Mouse (Mus musculus): ENCODE measurements at regions not wholly inside any gene's neighbourhood (a gene's known extent, or its start where the extent isn't known, plus 50 kb on each side); places are given as distances from the start of the nearest gene placed in this dataset.

DNA sequence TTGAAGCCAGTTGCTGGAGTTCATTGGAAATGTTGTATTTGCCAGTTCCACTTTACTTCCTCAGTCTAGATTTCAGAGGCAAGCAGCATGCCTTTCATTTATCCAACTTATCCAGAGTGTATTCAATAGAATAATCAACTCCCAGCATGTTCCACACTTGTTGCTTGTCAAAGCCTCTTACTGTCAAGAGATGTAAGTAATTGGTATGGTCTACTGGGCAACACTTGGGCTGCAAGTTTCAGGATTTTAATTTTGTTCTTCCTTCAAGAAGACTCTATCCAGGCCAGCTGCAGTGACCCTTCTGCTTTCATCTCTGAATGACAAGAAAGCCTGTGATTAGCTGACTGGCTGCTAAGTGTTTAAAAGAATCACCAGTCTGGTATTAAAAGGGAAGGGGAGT is 3131.6 kb upstream of the Lrrc6 start:
- DNase-seq = no peak

DNA sequence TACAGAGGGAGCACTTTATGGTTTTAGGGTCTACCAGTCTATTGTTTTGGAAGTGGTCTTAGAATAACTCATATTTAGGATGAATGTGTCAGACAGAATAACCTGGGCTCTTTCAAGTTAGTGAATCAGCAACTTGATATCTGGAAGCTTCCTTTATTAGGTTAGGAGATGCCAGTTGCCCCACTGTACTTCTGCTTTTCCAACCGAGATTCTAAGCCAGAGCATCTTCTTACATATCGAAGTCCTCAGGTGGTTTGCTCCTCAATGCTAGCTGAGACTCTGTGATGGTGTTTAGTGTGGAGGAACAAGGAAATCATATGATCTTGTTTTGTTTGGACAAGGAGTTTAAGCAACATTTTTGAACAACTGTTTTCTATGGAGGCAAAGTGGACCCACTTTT is 3117.3 kb upstream of the Lrrc6 start:
- DNase-seq = no peak

DNA sequence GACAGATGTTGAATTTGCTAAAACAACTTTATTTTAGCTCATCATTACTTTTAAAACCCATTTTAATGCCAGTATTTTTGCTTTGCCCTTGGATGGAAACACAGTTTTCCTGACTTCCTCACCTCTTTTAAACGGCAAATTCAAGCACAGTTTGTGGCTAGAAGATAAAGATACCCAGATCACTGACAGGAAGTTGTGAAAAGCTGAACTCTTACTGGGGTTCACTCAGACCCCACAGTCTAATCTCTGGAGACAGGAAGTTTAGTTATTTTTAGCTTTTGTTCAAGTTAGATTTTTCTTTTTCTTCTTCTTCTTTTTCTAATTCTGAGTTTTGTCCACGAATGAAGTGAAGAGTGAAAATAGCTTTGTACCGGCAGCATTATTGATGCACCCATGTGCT is 3113.3 kb upstream of the Lrrc6 start:
- DNase-seq = no peak

DNA sequence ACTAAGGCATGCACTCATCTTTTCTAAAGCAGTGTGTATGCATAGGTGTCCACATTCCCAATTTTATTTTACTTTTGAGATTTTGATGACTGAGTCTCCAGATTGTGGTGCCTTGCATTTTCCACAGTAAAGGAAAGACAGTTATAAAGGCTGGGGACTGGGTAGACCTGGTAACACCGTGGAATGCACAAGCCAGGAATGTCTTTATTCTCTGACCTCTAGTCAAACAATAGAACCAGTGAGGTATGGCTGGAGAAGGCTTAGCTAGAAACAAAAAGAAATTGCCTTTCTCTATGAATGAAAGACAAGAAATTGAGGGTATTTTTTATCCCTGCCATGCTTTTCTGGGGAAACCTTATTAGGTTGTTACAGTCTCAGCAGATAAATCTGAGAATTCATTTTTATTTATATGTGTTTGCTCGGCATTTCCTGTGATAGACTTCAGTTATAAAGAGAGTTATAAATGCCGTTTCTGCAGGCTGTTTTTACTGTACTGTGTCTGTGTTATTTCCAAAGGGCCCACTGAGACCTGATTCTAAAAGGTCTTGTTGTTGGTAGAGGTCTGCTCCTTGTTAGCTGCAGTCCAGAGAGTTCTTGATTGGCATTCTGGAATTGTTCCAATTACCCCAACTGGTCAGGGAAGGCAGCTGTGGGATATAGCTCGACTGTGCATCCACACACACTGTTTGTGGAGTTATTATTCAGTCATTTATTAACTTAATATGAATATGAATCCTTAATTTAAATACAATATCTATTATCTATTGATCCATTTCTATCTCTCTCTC is 3090.7 kb upstream of the Lrrc6 start:
- DNase-seq = peak in 1 of 2 experiments; percentile 13

DNA sequence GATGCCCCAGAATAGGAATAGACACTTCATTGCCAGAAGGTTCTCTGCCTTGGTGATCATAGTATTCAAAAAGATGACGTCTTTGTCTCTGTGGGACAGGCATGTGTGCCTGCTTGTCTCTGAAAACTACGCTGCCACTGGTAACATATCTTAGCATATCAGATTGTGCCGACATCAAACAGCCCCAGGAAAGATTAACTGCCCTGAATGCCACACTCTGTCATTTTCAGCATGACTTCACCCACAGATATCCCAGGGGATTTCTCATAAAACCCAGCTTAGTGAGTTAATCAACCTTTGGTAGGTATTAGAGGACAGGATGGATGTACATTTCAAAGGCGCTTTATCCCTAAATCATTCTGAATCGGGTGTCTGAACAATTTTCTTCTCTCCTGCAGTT is 3087.4 kb upstream of the Lrrc6 start:
- no peak for DNase-seq

DNA sequence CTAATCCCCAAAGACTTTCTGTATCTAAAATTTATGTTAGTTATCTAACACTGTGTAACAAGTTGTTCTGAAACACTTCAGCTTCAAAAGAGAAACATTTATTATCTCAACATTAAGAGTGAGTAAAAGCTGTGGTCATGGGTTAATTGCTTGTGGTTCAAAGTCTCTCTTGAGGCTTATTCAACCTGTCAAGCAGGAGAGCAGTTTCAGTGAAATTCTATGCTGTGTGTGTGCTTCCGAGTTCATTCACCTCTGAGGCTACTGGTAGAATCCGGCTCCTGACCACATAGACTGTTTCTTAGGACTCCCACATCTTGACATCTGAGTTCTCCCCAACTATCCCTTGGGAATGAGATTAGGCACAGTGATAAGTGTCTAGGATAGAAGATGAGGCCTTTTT is 3076.0 kb upstream of the Lrrc6 start:
- DNase-seq = no peak

DNA sequence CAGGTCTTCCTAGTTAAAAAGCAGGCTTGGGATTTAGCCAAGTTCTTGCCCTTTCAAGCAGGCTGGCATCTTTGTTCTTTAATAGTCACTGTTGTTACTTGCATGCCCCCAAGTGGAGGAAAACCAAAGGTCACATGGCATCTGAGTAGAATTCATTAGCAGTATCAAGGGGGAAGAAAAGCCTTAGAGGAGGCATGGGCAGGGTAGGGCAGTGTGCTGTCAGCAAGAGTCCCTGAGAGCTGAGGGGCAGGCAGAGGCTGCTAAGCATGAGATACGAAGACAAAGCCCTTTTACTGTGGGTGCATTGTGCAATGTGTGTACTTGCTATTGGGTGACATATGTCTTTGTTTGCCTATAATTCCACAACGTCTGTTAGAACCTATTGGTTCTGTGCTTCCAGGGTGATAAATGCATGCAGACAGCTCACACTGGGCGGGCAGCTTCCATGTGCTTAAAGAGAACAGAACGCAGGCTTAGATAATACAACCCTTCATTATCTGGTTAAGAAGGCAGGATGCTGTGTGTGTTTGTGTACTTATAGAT is 3075.0 kb upstream of the Lrrc6 start:
- peak; percentile 67 to 80 for DNase-seq

DNA sequence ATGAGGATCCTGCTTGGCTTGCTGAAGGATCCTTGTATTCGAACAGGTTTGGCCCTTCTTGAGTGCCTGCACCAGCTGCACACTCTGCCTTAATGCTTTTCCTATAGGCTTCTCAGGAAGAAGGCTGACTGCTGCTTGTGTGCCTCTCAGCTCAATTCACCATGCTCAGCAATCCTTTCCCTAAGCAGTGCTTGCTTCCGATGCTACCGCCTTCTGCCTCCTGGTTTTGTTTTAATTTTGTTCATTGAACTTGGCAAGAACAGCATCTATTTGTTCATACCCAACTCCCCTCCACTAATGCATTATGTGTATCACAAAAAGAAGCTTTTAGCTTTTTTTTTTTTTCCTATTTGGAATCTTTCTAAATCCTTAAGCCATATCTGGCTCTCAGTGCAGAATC is 3053.5 kb upstream of the Lrrc6 start:
- no peak for DNase-seq

DNA sequence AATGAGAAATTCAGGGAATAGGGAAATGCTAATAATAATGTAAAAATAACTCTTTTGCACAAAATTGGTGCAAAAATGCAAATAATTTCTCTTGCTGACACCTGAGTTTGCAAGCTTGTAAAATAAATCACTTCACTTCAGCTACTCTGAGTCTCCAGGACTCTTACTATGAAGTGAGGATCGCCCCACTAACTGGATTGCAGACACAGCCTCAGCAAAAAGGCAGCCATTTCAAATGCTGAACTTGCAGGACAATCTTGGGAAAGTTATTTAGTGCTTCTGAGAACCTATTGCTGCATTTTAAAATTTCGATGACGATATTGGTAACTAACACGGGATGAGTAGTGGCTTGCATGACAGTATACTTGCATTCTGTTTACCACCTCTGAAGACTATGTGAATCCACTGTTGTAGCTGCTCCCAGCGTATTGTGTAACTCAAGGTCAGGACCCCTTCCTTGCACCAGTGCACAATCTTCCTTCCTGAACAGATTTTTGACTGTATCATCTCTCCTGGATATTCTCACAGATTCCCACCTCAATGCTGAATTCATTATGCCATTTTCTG is 3051.4 kb upstream of the Lrrc6 start:
- DNase-seq = no peak

DNA sequence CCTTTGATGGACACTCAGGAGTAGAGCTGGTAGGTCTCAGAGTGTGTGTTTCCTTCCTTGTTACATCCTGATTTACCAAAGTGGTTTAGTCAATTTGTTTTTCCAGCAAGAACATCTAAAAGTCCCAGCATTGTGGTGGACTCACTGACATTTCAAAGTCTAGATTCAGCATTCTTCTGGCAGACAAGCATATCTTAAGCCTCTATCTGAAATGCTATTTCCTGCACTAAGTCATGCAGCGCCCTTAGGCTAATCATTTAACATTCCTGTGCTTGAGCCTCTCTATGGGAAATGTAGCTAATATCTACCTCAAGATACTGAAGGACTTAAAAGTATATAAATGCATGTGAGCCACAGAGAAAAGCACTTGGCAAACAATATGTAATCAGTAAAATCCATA is 3050.3 kb upstream of the Lrrc6 start:
- no peak for DNase-seq

DNA sequence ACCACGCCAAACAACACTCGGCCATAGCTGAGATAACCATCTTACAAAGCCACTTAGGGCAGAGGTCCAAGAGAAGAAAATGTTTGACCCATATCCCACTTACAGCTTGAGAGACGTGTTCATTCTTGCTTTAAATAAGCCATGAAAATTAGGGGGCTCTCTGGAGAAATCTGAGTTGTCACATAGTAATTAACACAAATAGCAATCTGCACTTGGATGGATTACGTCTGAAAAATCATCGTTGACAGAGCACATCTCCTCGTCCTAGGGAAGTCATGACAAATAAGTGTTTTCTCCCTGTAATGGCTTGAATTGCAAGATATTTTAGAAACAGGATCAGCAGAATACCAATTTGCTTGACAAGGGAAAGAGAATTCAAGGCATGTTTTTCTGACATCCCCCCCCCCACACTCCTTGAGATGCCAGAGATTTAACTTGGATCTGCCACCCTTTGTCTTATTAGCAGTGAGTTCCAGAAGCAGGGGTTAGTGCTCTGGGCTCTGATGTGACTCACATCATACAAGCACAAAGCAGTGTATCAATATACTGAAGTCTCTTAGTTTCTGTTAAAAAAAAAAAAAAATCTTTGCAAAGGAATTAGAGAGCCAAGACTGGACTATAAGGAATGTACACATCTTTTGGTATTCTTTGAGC is 3025.9 kb upstream of the Lrrc6 start:
- DNase-seq = peak; percentile 6 to 16

DNA sequence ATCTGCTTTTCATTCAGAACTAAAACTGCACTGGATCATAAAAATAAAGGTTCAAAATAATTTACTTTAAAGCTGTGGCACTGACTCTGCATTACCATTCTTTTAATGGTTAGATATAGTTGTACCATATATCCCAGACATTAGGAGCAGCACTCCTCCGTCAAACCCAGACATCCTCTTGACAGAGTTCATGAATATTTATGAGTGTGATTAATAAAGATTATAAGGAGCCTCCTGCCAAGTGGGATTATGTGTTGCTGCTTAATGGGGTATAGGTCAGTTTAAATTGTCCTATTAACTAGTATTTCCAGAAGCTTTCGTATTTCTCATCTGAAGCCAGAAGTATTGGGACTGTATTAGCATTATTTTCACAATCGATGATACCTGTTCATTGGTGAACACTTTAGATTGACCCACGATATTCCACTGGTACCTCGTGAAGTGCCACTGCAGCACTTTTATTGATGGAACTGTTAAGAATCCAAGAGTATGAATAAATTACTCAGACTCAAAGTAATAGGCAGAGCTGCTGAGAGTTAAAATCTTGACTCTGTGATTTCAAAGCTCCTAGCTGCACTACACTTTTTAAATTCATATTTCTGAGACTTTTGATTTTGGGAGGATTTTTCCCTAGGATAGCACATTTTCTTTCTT is 2983.8 kb upstream of the Lrrc6 start:
- DNase-seq = no peak

DNA sequence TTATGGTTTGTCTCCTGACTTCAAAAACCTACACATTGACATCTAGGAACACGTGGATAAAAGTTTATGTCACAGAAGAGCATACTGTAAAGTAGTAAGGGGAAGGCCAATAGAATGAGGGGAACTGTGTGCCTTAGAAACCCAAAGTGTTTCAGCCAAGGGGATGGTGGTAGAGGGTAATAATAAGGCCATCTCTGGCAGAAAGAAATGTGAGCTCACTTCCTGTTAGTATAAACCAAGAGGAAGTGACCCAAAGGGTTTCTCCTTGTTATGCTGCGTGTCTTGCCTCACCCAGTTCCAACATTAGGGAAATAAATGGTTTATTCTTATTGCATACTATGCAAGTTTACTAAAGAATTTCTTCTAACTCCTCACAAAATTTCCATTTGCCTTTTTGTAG is 2982.4 kb upstream of the Lrrc6 start:
- no peak for DNase-seq

DNA sequence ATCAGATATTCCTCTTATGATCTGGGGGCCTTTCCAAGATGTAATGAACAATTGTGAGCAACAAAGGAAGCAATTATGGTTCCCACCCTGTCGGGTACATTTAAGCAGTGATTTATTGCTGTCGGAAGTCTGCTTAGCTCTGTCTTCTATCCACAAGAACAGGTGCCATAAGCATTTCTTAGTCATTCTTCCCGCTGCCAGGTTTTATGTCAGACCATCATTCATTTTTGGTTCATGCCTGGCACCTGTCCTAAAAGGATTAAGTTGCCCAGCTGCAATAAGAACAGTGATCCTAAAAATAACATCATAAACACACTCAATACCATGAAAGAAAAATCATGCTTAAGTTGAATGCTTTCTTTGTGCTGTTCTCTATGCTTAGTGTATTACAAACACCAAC is 2980.4 kb upstream of the Lrrc6 start:
- no peak for DNase-seq

DNA sequence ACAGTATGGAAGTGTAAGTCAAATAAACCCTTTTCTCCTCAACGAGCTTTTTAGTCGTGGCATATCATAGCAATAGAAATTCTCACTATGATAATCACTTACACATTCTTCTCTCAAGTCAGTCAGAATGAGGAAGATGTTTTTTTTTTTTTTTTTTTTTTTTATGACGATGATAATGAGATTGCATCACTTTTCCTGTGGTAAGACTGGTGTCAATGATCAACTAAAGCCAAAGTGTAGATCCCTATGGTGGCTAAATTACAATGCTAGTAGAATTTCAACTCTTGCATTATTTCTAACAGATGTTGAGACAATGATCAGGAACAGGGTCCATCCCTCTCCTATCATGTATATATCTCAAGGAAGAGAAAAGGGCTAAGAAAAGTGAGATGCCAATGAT is 2976.3 kb upstream of the Lrrc6 start:
- no peak for DNase-seq

DNA sequence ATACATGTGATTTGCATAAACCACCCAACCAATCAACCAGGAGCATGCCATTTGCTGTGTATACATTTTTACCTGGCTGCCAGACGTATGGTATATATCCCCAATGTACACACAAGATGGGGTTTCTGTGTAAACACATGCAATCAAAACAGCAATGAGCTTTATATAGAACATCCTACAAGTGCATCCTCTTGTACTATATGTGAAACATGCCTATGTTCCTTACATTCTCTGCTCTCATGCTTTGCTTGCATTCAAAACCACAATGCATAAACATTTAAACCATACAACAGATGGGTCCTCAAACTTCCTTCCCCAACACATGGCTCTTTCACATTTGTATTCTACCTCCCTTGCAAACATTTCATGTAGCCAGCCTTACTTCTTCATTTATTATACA is 2968.9 kb upstream of the Lrrc6 start:
- DNase-seq = no peak

DNA sequence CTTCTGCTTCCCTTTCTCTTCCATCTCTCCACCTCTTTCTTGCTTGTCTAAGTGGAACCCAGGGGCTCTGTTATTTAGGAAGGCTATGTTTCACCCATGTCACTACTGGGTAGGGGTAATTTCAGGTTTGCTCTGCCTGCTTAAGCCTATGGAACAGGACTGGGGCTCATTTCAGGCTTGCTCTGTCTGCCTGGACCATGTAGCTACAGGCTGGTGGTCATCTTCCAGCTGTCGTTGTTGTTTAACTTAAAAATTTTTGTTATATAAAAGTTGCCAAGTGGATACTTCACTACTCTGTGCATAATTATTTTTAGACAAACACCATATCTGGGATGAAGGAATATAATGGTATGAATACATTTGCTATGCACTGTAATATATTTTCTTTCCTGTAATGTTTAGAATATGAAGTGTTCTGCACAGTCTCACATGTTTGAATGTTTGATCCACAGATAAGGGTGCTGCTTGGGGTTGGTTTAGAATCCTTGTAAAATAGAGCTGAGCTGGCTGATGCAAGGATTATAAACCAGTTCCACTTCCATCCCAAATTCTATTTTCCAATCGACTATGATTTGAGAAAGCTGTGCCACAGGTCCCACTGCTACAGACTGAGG is 2960.0 kb upstream of the Lrrc6 start:
- DNase-seq = no peak

DNA sequence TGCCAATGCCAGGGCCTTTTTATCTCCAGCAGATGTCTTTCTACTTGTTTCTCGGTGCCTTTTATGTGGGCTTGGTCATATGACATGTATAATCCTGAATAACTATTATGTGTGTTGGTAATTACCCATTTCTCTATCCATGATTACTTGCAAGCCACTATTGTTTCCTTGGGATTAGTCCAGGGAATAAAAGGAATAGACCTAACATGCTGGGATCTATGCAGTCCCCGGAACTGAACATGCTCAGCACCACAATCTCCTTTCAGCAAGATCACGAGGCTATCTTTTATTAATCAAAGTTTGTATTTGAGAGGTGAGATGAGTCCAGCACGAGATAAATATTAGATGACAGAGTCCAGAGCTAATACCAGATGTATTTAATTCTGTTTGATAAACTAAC is 2956.8 kb upstream of the Lrrc6 start:
- no peak for DNase-seq

DNA sequence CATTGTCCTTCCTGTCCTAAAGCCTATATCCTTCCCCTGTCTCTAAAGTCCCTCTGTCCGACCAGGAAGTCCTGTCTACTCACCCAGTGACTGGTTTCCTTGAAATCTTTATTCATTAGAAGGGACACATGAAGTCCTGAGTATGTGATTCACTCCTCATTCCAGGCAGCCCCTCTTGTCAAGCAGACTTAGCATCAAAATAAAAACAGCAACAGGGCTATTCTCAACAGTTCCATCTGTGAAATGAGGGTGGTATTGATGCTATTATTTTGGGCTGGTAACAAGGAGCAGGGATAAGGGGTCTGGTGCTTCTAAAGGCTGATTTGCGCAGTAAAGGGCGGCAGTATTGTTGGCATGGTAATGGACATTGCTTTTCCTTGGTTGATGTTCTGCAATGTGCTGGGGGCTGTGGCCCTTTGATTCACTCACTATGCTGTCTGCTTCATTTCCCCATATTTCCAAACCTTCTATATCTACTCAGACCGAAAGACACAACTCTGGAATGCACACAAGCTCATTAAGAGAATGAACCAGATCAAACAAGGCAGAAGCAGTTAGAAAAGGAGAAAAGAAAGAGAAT is 2955.6 kb upstream of the Lrrc6 start:
- no peak for DNase-seq

DNA sequence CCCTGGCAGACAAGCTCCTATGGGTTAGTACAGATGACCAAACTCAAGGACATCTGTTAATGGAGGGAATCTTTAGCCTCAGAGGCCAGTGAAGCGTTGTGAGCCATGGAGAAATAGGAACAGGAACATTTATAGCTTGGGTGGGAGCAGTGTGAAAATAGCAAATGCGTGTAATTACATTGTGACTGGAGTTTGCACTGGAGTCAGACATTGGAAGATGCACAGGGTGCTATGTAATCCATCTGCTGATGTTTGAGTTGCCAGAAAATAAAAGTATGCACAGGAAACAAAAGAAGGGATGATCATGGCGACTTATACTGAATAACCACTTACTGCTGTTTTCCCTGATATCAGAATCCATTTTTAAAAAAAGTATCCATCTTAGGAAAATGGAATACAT is 2940.3 kb upstream of the Lrrc6 start:
- DNase-seq = no peak

DNA sequence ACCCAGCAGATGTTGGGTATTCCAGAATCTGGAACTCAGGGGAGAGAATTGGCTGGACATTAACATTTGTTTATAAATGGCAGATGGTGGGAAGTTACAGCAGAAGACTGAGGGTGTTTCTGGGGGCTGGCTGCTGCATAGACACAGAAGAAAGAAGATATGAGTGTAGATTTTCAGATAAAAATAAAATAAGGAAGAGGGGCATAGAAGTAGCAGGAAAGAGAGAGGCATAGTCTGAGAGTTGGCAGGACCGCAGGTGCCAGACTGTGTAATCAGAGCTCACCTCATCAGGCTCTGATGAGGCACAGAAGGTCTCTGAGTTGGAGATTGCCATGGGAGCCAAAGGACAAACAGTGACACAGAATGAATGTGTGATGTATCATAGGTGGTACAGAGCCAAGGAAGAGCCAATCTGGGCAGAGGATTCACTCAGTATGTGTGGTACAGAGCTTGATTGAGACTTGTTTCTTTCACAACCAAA is 2912.9 kb upstream of the Lrrc6 start:
- DNase-seq = peak; percentile 83 to 84

DNA sequence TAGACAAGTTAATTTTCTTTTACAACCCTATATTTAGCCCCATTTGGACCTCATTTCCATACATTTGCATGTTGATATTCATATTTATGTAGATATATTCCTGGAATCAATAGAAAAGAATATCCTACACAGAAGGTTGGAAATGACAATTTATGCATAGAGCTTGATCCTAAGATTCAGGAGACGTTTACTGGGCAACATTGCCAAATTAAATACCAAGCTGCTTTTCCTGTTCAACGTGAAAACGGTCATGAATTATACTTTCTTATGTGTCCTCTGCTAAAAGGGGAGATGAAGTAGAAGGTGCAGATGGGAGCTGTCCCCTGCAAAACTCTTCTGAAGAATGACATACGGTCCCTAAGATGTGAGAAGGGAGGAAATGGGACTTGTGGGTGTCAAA is 2888.9 kb upstream of the Lrrc6 start:
- DNase-seq = no peak

DNA sequence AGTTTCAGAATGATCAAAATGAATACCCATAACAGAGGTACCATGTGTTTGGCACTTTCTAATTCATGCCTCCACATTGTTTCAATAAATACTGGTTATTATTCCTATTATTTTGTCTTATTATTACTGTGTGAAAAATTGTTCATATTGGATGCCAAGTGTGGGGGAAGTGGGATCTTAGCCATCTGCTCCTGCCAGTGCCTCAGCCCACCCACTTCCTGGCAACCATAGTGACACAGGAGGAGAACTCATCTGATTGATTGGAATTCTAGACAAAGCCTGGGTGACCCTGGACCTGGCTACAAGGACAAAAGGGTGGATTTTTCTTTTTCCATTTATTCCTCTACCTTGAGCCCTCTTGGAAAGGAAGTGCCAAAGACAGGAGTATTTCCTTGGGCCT is 2886.8 kb upstream of the Lrrc6 start:
- DNase-seq = peak; percentile 60 to 68
